Mouse (Mus musculus): ENCODE measurements around the gene Hpn.
A peak's percentile ranks its signal among the peaks of the same experiment; 100 is the strongest.

Gene Hpn

DNA sequence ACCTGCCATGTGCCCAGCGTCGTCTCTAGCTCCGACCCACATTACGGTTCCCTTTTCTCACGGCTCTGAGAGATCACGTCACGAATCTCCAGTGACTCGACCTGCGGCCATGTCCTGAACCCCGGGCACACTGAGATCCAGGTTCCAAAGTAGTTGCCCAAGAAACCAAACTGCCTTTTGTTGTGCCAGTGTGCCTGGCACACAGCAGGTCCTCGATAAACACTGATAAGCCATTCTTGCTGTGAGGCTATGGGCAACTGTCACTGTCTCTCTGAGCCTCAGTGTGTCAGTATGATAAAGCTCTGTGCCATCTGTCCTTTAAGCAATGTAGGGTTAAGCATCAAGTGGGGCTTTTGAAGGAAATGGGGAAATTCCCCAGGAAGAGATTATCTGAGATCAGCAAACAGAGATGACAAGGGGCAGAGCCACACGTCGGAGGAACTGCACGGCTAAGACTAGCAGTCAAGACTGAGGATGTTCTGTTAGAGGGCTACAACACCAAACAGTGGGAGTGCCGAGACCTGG lies 4.2 kb downstream of the Hpn start:
- DNase-seq (ENCODE audit: low spot score) = no peak

DNA sequence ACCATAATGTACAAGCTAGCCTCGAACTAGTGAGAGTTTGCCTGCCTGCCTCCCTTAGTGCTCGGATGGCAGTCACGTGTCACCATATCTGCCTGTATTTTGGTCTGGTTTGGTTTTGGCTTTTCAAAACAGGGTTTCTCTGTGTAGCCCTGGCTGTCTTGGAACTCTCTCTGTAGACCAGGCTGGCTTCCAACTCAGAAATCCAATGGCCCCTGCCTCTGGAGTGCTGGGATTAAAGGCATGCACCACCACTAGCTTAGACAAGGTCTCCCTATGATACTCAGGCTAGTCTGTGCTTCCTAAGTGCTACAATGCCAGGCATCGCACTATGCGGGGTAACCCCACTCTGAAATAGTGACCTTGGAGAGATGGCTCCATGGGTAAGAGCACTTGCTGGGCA lies 5.3 kb downstream of the Hpn start:
- no peak for DNase-seq (ENCODE audit: low spot score)

DNA sequence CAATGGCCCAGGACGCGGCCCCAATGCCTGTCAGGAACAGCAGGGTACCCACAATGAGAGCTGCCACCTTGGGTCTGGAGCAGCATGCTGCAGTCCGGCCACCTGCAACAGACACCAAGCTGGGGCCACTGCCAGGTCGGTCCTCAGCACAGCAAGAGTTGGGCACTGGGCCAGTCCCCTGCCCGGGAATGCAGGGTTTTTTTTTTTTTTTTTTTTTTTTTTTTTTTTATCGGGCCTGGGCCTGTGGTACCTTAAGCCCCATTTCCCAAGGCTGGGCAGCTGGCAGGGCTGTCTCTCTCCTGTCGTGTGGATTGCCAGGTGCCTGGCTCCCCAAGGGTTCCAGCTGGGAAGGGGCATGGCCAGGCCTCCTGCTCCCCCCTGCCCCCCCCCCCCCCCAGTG lies 6.0 kb downstream of the Hpn start:
- DNase-seq (ENCODE audit: low spot score) = no peak

DNA sequence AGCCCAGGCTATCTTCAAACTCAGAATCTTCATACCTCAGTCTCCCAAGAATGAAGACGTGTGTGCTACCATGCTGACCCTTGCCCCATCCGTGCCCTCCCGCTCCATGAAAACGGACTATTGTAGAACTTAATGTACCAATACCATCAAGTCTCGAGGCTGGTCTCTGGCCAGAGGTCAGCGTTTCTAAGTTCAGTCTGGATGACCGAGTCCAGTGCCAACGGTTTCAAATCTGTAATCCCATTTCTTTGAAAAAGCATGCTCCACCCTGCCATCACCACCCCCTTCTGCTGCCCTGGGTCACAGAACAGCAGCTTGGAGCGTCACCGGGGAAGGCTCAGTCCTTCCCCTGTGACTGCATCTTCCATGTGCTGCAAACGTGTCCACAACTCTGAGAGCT lies 7.3 kb downstream of the Hpn start:
- no peak for DNase-seq (ENCODE audit: low spot score)

DNA sequence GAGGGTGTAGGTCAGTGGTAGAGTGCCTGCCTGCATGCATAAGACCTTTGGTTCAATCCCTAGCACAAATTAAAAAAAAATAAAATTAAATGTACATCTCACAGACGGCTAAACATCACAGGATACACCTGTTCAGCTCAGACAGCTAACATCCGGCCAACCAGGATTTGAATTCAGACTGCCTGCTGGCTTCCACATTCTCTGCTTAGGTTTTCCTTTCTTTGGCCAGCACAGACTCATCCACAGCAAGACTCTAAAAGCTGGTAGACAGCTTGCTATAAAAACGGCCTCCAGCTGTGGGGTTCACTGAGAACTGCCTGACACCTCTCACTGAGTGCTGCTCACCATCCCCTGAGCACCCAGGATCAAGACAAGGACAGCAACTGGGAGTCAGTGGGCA lies 8.9 kb downstream of the Hpn start:
- no peak for DNase-seq (ENCODE audit: low spot score)

DNA sequence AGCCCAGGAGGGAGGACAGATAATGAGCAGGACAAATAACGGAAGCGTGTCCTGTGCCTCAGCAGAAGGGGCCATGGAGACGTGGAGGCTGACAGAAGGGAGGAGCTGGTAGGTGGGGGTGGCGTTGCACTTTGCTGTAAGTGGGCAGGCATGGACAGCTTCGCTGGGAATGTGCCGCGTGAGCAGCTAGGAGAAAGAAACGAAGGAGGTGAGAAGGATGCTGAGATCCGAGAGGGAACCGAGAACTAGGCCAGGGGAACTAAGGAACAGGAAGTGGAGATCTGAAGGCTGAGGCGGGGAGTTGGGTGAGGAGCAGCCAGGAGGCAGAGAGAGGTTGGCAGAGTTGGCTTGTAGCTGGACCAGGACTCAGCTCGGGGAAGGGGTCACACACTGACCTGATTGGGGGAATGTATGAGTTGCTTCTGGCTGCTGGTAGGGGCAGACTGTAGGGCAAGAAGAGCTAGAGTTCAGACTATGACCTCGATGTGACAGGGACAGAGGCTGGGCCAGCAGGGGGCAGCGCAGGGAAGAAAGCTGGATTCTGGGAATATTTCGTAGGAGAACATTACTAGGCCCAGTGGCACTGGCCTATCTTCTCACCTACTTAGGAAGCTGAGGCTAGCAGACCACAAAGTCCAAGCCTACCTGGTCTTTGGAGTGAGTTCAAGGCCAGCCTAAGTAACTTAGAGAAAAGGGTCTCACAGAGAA lies 9.9 kb downstream of the Hpn start:
- peak; percentile 51 for DNase-seq (ENCODE audit: low spot score)

DNA sequence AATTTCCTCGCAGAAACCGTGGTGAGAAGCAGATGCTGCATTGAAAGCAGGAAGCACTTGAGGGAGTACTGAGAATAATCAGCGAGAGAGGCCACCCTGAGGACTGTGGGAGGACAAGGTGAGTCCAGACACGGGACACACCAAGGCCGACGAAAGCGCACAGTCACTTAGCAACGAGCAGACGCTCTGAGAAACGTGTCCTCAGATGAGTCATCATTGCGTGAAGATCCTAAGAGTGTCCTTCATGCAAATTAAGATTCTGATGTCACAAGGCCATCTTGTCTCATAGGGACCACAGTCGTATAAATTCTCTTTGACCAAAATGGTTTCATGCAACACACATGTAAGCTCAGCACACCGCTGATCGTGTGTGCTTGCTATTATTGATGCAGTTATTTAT lies 14.3 kb downstream of the Hpn start:
- DNase-seq (ENCODE audit: low spot score) = no peak

DNA sequence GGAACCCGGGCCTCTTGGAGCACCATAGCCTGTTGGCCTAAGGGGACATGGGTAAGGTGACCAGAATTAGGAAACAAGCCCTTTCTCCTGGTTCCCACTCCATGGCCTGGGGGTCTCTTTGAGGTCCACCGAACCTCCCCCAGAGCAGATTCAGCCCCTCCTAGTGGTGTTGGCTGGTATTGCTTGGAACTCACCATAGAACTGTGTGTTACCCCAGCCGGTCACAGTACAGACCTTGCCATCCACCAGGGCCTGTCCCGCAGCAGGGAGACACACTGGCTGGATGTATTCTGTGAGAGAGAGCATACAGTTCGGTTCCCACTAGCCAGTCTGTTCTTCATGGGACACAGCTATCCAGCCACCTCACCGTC lies 15.5 kb downstream of the Hpn start:
- DNase-seq (ENCODE audit: low spot score) = no peak

DNA sequence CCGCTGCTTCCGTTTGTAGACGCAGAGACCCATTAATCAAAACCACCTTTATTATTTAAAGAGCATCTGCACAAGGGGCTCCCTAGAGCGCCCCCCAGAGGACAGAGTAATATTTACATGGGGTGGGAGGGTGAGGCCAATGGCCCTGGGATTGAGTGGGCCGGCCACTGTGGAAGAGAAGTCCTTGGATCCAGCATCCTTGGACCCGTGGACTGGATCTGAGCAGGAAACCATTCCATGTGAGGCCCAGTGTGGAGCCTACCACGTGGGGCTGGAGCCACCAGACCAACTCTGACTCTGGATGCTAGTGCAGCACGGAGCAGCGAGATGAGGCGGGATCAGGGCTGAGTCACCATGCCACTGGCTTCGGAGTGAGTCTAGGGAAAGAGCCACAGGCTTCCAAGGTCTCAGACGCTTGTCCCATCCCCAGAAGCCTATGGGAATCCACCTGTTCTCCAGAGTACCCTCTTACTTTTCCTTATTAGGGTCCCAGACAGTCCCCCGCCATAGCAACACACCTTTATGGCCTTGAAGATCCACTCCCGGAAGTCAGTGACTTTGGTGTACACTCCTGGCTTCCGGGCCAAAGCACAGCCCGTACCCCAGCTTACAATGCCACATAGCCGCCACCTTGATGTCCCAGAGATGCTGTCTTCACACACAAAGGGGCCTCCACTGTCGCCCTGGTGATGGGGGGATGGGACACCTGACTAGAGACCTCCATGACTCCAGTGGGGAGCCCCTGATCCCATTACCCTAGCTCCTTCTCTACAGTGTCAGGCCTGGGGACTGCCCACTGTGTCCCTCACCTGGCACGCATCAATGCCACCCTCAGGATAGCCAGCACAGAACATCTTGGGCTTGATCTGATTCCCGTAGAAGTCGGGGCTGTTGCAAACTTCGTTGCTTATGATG lies 16.1 kb downstream of the Hpn start:
- DNase-seq (ENCODE audit: low spot score) = no peak

DNA sequence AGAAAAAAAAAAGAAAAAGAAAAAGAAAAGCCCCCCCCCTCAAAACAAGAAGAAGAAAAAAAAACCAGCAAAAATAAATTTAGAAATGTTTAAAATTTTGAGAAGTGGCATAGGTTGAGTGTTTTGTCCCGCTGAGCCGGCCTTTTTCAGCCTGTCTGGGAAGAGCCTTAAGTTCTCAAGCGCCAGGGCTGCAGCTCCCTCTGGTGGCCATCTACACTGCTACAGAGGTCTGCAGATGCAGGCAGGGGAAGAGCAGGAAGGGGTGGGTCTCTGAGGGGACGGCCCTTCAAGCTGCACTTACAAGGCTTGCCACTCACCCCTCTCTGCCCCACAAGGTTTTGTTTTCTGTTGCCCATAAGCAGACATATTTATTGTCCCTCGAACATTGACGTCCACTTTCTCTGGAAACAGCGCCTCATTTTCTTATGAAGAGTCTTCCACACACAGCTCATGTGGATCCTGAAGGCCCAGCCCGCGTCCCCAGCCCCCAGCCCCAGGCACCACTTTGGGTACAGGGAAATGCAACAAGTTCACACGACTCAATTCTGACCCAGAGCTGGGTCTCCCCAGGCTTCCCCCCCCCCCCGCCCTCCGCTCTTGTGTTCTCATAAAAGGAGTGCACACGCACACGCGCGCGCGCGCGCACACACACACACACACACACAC lies 17.4 kb downstream of the Hpn start:
- peak; percentile 84 for DNase-seq (ENCODE audit: low spot score)

DNA sequence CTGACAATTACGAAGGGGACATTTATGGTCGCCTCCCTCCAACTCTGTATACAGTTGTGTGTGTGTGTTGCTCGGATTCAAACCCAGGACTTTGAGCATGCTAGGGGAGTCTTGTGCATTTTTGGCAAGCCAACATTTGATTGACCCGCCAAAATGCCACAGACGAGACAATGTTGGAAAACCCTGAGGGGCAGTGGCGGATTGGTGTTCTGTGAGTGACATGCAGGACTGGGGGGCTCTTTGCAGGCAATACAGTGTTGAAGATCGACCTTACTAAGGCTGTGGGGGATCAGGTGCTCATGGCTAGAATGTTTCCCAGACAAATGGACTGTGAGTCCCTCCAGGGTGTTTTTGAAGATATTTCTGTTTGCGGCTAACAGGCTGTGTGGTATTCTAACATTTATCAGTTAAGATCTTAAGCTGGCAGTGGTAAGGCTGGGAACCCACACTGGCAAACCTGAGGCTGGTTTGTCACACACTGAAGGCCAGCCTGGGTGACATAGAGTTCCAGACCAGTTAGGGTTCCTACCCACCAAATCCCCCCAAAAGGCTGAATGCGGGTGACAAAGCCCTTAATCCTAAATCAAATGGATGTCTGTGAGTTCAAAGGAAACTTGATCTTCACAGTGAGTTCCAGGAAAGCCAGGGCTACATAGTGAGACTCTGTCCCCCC lies 18.1 kb downstream of the Hpn start:
- no peak for DNase-seq (ENCODE audit: low spot score)

DNA sequence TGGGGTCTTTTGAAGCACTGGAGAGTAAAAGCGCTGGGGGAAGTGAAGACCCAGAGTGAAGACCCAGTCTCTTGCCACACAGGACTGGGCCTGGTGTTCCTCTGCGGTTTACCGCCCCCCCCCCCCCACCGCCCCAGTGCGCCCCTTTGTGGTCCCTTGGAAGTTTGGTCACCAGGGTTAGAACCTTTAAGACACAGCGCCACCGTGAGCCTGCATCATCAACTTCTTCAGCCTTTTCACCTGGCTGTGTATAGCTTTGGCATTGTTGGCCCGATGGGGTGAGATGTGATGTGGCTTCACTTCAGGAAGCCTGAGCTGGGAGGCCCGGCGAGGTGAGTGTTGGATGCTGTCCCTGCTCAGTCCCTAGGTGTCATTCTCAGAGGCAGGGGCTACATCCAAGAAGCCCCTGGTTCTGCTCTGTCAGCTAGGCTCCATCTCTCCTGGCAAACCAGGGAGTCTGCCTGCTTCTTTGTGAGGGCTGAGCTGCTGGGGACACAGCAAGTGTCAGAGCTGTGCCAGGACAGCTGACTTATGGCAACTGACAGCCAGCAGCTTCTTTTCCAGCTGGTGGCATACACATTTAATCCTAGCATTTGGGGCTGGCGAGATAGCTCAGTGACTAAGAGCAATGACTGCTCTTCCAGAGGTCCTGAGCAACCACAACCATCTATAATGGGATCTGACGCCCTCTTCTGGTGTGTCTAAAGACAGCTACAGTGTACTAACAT lies 20.2 kb downstream of the Hpn start:
- no peak for DNase-seq (ENCODE audit: low spot score)

DNA sequence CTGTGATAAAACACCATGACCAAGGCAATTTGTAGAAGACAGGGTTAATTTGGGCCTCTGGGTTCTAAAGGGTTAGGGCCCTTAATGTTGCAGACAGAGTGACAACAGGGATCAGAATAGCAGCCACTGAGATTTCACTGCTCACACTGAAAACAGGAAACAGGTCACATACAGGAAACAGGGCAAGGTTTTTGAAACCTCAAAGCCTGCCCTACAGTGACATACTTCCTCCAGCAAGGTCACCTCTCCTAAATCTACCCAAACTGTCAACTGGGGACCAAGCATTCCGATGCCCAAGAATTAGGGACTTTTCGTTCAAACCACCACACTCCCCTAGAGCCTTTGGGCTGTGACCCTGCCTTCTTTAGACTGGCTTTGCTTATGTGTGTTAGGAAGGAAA lies 25.4 kb downstream of the Hpn start:
- no peak for DNase-seq (ENCODE audit: low spot score)

DNA sequence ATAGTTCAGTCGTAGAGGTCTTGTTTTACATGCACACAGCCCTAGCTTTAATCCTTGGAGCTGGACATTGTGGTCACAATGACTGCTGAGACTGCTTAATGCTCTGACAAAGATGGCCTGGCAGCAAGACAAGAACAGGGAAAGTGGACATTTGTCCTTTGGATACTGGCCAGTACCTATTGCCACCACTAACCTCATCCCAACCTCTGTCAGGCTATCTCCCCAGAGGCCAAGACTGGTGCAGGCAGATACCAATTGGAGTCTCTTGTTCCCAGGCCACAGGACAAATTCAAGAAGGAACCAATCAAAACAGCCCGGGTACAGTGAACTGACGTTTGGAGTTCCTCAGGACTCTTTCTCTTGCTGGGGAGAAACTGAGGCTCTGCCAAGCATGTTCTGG lies 26.9 kb downstream of the Hpn start:
- DNase-seq (ENCODE audit: low spot score) = no peak

DNA sequence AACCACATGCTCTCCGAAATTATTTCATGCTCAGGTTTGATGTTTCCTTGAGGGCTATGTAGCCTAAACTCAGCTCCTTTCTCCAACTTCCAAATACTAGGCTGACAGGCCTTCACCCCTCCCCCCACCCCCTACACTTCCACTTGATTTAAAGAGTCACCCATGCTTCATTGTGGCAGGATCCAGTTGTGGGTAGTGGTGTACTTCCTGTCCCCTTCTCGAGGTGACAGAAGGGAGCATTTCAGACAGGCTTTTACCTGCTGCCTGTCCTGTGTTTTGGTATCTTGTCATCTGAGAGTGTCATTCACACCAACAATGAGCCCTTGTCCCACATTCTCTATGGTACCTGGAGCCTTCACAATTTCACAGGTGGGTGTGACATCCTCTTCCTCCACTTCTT lies 27.8 kb downstream of the Hpn start:
- DNase-seq (ENCODE audit: low spot score) = no peak

DNA sequence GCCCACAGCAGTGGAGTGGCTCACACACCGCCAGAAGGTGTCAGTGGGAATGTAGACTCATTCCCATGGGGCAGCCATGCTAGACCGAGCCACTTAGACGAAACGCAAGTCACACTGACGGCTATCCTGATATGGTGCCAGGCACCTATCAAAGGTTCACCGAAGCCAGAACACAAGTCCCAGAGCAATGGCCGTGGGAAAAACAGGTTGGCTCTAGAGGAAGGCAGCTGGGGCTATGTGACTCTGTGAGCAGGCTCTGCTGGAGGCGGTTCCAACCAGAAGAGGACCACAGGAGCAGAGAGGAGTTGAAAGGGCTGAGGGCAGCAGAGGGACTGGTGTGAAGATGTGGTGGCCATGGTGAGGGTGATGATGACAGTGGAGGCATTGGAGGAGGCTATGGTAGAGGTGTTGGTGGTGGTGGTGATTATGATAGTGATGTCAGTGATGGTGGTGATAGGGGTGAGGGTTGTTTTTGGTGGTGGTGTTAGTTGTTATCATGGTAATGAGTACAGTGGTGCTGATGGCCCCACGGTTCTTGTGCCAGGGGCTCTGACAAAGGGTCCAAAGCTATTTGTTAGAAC lies 28.8 kb downstream of the Hpn start:
- DNase-seq (ENCODE audit: low spot score) = no peak

DNA sequence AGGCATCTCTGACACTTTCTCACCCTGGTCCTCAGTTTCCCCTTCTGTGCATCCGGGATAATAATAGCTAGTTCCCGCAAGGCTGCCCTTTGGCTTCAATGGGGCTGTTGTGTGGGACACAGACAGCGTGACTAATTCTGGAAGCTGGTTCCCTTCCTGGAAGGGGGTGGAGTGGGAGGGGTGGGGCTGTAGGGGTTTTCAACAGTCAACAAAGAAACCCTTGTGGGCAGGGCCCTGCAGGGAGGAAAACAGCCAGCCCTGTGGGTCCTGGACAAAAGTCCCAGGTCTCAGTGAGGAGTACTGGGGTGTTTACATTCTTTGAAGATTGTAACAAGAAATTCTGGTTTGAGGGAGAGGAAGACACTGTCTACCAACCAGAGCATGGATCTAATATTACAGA lies 29.9 kb downstream of the Hpn start:
- no peak for DNase-seq (ENCODE audit: low spot score)

DNA sequence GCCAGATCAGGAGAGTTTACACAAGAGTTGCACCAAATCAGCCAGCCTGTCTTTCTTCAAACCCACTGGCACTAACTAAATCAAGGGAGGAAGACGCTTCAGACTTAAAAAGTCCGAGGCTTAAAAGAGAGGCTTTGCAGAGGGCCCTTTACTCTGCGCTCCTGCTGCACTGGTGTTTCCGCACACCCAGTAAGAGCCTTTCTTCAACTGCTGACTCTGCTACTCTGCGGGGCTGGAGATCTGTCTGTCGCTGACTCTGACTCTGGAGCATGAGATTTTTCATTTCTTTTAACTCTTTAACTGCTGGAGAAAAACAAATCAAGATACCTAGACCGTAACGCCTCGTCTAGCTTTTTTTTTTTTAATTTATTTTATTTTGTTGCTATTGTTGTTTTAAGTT lies 30.9 kb downstream of the Hpn start:
- no peak for DNase-seq (ENCODE audit: low spot score)

DNA sequence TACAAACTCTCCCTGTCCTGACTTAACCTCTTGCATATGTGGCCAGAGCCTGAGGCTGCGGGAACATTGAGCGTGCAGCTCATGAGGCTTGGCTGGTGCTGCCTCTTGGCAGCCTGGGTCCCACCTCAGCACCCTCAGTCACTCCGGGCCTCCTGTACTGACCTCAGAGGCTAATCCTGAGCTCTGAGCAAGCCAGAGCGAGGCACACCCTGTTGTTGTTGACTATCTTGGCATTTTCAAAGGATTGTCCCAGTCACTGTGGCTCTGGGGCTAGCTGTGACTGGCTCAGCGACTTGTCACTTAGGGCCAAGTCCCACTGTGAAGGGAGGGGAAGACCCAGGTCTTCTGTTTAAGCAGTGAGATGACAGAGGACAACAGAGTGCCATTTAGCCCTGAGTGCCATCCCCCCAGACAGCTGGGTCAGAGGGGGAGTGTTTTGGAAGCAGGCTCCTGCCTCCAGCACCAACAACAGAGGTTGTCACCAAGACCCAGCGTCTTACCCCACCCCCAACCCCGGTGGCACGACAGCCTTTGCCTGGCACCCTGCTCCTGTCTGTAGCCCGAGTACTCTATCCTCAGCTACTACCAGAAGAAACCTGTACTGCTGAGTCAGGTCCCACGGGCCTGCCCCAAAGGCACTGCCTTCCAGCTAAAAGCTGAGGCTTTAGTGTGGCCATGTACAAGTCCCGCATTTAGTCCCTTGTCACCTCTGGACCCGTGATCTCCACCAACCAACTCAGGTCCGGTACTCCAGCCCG lies 32.1 kb downstream of the Hpn start:
- DNase-seq (ENCODE audit: low spot score) = no peak

DNA sequence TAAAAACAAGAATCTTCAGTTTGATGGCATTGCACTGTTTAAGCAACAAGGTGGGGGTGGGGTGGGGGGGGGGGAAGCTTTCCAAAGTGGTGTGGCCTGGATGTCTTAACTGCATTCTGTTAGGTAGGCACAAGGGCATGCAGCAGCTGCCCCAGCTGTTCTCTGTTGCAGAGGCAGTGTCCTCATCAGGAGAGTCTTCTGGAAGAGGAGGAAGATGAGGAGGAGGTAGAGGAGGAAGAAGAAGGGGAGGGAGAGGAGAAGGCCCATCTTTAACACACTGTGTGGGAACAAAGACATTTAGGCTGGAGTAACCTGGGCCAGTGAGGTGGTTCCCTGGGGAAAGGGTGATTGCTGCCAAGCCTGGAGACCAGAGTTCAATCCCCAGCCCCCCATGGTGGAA lies 33.0 kb downstream of the Hpn start:
- DNase-seq (ENCODE audit: low spot score) = no peak

DNA sequence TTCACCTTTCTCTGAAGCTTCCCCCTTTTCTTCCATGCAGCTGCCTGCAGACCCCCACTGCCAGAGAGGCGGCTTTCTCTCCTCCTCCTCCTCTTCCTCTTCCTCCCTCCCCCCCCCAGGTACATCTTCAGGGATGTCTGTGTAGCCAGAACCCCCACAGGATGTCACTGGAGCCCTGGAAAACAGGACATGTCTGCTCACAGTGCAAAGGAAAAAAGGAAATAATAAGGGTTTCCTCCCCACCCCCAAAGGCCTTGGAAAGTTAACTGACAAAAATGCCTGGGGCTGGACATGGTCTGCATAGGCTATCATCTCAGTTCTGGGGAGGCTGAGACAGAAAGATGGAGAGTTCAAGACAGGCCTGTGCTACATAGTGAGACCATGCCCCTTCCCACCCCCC lies 34.0 kb downstream of the Hpn start:
- no peak for DNase-seq (ENCODE audit: low spot score)
